Mouse (Mus musculus) fat pad, adult 2 months (tissue): ENCODE results near the gene Trim60.
"Not testable (repeated sequence)": the region's sequence is repeated elsewhere in the genome, so short reads cannot be mapped to it uniquely, and the experiment has no call there.

Experiments
- DNase-seq: peaks from one replicate; pipeline ENCODE4 v3.0.0-alpha.2; 2011; ENCODE audit warnings: low read depth, low spot score; ENCODE audit errors: extremely low read depth

Gene Trim60

DNA sequence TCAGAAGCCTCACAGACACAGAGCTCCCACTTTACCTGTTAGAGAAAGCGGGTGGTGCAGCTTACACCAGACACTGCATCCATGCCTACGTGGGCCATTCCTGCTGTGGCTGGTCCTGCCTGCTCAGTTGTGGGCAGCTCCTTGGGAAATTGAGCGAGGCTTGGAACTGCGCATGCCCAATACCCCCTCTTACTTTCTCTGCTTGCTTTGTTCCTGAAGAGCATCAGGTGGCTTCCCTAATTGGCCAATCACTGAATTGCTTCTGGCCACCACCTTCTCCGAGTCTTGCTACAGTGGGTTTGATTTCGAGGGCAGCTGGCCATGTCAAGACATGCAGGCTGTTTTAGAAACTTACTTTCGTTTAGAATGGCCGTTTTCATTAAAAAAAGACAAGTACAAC, at the start of gene Trim60, which contains the start of gene Trim61:
Gene Trim60, minus strand, starts transcription at position 162 of the 400 bp plus-strand sequence.
Gene Trim61, minus strand, starts transcription at position 101 of the 400 bp plus-strand sequence.
- no peak for DNase-seq

DNA sequence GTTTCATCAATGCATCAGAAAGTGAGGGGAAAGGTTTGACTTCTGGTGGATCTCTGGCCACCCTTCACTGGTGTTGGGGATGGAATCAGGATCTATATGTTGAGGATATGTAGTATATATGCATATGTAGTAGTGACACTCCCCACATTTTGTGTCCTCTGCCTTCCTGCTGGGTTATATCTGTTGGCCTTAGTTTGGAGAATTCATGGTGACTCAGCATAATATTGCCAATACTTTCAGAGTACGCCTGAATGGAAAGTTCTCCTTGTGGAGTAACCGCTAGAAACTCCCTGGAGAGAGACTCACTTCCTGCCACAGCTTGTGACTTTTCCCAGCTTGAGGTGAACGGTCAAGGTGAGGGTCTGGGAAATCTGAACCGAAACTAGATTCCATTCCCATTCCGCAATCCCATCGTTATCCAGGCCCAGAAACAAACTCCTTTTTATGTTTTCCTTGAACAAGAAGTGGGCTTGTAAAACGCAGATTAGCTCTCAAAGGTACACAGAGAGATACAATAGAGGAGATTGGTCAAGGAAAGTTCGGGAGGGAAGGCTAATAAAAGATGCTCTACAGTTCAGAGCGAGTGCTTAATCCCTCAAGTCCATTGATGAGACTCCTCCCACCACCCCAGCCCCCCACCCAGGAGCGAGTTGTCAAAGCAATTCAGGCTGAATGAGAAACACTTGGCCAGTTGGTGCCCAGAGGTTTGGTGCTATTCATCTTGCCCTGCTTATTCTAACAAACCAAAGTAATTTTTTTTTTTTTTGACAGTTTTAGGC, 49.5 kb upstream of the Trim60 start:
- no peak for DNase-seq

DNA sequence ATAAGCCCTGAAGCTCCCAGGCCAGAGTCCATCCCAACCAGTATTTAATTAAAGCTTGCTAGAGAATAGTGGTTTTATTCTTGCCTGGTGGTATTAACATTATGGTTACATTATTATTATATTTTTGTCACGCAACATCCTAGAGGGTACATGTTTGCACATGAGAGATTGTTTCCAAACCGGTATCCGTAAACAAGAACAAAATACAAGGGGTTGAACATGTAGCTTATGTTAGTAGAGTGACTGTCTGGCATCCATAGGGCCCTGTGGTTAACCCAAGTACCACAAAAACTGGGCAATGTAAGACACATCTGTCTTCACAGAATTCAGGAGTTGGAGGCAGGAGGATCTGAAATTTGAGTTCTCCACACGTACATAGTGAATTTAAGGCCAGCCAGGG, 48.6 kb upstream of the Trim60 start:
- DNase-seq = no peak

DNA sequence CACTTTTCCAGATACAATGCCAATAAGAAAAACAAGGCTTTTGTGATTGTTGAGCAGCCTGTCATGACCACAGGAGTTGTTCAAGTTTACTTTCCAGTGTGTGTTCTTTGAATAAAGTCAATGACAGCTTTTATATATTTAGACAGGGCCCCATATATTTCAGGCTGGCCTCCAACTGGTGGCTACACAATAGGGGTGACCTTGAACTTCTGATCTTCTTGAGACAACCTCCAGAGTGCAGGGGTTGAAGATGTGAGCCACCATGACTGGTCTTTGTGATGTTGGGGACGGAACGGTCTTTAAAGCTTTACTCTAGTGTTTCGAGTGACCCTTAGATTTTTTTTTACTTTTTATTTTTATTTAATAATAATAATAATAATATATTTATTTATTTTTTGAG, 47.2 kb upstream of the Trim60 start:
- no peak for DNase-seq

DNA sequence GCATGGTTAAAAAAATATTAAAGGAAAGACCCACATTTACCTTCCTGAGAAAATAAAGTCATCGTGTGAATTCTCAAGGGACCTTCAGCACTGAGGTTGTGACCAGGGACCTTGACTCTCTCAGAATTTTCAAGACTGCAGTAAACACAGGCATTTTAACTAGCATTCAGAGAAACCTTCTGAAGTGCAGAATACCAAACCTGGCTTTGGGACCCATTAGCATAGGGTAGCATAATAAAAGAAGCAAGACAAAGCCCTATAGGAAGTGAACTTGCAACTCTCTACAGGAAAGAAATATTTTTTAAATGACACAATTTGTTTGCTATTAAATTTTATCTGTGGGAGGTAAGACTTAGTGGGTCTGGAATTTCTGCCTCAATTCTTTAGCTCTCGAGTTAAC, 45.7 kb upstream of the Trim60 start:
- no peak for DNase-seq

DNA sequence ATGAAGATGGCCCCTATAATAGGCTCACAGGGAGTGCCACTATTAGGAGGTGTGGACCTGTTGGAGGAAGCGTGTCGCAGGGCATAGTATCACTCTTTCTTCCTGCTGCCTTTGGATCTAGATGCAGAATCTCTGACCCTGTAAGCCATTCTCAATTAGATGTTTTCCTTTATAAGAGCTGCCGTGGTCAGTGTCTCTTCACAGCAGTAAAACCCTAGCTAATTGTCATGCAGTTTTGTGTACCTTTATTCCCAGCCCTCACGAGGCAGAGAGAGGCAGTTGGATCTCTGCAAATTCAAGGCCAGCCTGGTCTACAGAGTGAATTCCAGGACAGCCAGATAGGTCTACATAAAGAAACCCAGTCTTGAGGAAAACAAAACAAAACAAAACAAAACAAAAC, 43.8 kb upstream of the Trim60 start:
- DNase-seq = no peak

DNA sequence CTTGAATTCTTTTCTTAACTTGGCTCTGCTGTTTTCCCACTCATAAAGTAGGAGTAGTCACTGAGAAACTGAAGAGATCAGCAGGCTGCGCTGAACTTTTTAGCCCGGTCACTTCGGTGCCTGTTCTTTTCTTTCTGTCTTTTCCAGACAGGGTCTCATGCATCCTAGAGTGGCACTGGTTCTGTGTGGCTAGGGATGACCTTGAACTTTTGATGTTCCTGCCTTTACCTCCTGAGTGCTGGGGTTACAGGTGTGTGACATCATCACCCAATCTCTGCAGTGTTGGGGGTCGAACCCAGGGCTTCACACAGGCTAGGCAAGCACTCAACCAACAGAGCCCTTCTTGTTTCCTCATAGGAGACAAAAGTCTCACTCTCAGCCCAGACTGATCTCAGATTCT, 38.3 kb upstream of the Trim60 start:
- DNase-seq = no peak

DNA sequence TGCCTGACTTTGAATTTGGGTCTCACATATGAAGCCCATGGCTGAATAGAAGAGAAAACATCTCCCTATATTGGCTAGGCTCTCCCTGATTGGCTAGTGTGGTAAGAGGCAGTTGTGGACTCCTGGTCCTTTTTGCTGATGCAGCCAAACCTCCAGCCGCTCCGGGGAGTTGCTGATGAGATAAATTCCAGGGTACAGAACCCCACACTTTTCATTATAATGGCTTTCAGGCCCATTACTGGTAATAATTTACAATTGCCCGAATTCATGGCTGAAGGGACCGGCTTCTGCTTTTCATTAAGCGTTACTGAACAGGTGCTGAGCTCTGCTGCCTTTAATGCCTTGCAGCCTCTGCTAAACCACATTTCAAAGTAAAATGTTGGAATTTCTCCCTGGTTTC, 35.6 kb upstream of the Trim60 start:
- DNase-seq = no peak

DNA sequence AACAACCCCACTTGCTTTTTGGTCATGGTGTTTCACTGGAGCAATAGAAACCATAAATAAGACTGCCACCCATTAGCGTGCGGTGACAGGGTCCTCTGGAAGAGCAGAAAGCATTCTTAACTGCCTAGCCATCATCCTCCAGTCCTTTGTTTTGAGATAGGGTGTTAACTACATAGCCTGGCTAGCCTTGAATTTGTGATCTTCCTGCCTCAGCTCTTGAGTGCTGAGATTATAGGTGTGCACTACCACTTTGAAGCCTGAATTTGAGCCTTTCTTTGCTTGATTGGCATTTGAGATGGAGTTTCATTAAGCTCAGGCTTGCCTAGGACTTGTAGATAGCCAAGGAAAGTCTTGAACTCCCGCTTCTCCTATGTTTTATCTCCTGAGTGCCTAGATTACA, 35.2 kb upstream of the Trim60 start:
- no peak for DNase-seq

DNA sequence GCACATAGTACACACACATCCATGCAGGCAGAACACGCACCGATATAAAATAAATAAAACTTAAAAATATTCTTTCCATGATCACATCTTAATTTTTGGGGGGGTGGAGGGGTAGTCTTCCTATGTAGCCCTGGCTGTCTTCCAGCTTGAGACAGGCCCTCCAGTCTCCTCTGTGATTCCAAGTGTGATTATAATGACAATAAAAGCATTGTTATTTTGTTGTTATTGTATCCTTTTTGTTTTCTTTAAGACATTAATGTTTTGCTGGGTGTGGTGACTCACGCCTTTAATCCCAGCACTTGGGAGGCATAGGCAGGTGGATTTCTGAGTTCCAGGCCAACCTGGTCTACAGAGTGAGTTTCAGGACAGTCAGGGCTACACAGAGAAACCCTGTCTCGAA, 29.4 kb upstream of the Trim60 start:
- no peak for DNase-seq

DNA sequence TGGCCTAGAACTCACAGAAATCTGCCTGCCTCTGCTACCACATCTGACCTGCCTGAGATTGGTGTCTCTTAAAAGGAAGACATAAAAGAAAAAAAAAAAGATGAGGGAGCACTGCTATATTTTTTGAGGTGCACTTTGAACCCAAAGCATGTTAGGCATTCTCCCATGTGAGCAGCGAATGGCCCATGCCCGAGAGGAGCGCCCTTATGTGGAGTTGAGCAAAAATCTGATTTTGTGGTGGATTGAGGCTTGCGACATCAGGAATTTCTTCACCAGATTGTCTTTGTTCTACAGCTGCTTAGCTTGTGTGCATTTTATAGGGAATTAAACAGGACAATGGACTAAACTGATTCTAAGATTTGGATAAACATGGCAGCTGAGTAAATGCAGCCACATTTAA, 28.8 kb upstream of the Trim60 start:
- no peak for DNase-seq

DNA sequence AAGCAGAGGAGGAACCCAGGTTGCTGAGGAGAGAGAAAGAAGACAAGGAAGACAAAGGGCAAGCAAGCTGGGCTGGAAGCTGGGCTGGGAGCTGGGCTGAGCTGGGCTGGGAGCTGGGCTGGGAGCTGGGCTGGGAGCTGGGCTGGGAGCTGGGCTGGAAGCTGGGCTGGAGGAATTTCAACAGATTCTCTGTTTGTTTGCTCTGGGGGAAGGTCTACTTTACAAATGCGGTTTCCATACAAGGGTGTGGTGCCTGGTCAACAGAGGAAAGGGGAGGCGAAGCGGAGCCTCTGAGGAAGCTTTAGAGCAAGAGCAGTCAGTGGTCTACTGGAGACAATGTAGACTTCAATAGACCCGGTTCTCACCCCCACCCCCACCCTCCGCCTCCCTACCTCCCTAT, 28.2 kb upstream of the Trim60 start:
- DNase-seq = no peak

DNA sequence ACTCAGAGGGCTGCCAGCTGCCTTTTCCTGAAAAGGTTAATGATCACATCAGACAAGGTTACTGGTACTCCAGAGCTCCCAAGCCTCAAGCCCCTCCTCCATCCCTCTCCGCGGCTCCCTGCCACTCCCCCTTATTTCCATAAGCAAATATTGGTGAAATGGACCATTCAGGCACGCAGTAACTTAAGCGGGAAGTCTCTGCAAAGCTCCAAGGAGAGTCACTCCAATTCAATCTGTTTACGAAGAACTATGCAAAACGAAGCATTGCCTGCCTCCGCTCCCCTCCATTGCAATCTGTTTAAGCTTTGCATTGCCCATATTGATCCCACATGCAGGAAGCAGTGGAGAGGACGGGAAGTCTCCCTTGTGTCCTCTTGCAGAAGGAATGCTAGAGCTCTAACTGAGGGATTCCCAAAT, 18.7 kb upstream of the Trim60 start, which contains the start of gene Apela:
Gene Apela, minus strand, starts transcription at position 220 of the 417 bp plus-strand sequence.
- no peak for DNase-seq

DNA sequence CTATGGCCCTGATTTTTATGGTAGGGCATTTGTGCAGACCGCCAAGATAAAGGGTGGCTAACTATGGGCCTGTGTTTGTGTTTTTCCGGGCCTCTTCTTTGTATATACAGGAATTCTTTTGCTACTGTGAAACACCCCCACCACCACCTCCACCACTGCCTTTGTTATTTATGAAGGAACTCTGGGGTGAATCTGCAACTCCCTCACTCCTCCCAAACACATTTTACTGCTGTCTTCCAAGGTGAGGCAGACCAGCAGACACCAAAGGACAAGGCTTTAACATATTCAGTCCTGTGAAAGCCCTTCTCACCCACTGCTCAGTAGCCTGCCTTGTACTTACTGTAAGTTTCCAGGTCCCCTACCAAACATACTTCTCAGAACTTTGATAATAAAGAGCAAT, 15.8 kb upstream of the Trim60 start:
- no peak for DNase-seq

DNA sequence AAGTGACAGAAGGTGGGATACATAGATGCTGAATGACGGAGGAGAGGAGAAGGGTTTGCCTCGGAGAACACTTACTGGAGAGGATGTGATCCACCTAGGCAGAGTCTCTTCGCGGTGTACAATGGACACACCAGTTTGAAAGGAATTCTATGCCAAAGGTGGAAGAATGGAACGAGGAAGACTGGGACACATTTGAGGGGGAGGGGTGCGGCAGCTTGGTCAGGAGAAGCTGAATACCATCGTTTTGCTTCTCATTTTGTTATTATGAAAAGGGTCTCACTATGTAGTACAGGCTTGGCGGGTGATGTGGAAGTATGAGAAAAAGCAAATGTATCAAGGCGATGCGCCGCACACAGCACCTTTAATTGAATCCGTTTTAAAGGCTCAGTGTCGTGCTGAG, 14.7 kb upstream of the Trim60 start:
- no peak for DNase-seq

DNA sequence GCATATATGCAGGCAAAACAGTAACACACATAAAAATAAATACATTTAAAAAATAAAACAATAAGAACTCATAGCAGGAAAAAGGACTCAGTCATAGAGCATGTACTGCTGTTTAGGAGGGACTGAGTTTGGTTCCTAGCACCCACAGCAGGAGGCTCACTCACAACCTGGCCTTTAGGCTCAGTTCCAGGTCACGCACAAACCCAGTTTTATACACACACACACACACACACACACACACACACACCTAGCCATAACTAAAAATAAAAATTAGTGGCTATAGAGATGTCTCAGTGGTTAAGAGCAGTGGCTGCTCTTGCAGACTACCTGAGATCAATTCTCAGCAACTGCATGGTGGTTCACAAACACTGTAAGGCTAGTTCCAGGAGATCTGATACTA, 13.7 kb upstream of the Trim60 start:
- no peak for DNase-seq

DNA sequence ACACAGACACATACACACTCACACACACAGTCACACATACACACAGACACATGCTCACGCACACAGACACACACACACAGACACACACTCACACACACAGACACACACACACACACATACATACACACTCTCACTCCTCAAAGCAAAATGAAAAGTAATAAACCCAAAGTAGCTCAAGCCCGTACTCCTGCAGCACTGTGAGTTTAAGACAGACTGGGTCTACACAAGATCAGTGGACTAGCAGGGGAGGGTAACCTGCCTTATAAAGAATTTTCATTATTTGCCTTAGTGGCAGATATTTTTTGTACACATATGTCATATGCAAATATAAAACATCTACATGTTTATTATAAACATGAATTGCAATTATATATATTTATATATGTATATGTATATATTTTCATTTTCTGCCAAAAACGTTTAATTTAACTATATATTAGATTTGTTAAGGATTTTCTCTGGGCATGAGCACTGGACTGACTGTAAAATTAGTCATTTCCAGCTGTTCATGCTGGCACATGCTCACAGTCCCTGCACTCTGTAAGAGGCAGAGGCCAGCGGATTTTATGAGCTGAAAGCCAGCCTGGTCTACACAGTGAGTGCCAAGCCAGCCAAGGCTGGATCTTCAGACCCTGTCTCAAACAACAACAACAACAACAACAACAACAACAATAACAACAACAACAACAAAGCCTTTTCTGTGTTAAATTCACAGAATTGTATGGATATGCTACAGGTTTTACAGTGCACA, 12.5 kb upstream of the Trim60 start:
- no peak for DNase-seq

DNA sequence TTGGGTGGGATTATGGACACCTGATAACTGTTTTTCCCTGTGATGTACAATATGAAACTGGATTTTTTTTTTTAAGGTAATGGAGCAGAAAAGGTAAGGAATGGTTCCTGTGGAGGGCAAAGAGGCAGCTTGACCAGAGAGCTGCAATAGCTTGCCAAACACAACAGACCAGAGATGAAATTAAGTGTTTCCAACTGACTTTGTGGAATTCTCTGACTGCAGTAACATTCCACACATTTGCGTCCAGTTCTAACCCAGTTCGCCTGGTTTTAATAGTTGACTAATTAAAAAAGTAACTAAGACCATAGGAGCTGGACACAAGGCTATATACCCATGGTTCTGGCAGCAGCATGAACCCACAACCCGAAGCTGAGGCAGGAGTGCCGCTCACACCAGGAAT, 11.4 kb upstream of the Trim60 start:
- no peak for DNase-seq

DNA sequence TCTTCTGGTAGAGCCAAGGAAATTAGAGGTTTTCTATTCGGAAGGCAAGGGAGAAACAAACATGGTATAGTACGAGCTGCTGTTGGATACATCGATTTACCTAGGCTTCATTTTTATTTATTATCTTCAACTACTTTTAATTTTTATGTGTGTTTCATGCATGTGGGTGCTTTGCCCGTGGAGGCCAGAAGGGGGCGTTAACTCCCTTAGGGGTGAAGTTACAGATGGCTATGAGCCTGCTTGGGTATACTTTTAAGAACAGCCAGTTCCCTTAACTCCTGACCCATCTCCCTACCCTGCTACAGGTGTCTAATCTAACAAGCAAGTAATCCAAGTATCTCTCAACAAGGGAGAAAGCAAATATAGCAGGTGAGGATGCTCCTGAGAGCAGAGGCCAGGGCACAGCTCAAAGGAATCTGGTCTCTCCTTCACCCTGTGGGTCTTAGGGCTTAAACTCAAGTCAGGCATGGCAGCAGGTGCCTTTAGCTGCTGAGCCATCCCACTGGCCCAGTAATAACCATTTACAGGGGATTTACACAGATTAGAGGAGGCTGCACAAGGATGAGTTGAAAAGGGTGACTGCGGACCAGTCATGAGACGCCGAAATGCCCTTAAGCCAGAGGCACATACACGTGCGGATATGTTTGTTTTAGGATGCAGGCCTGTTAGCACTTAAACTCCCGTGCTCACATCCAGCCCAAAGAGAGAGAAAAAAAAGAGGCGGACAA, 10.7 kb upstream of the Trim60 start:
- no peak for DNase-seq

DNA sequence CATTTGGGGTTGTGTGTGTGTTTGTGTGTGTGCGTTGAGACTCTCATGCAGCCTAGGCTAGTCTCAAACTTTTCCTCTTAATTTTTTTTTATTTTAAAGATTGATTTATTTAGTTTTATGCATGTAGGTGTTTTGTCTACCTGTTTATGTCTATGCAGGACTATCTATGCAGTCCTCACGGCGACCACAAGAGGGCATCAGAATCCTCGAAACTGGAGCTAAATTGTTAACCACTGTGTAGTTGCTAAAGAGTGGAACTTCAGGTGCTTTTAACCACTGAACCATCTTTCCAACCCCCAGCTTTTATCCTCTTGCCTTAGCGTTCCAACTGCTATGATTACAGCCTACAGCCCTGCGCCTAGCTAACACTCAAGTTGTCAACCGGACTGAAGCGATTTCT, 4.1 kb upstream of the Trim60 start:
- DNase-seq = no peak

DNA sequence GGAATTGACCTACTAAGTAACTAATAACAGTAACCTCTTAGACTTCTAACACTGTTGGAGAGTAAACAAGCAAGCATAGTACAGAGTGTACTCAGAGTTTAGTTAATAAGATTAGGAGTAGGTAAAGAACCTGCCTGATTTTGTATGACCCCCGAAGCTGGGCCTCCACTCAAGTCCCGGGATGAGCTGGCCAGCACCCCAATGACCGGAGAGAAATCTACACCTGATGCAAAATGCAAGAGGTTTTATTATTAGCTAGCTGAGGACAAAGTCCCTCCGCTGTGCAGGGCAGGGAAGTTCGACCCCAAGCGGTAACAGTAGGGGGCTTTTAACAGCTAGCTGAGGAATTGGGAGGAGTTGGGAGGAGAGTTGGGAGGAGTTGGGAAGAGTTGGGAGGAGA, 10.8 kb downstream of the Trim60 start:
- DNase-seq = not testable (repeated sequence)
